Mouse (Mus musculus) frontal cortex, adult (tissue): ENCODE results near the gene Ppp1r16b.

Source experiments
- ATAC-seq: cut with Nextera tagmentation; 2 replicates; pipeline ENCODE4 v1.9.2; 2017; ENCODE audit warnings: mild to moderate bottlenecking, moderate library complexity, mixed read lengths; ENCODE audit not compliant: low TSS enrichment

The Ppp1r16b gene

DNA sequence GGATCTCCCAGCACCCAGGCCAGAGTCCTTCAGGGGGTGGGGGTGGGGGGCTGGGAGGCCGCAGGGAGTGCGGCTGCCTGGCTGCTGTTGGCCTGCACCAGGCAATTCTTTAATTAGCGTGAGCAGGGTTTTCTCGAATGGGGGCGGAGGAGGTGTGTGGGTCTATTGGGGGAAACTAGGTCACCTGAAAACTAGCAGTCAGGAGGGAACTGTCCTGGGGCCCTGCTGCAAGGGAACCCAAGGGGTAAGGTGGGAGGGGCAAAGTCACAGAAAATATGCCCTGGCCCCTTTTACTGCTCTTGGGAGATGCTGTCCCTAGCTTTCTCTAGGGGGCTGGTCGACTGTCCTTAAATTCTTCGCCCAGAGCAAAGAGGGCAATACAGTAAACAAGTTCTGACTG is 24.4 kb downstream of the Ppp1r16b start:
- no peak for ATAC-seq

DNA sequence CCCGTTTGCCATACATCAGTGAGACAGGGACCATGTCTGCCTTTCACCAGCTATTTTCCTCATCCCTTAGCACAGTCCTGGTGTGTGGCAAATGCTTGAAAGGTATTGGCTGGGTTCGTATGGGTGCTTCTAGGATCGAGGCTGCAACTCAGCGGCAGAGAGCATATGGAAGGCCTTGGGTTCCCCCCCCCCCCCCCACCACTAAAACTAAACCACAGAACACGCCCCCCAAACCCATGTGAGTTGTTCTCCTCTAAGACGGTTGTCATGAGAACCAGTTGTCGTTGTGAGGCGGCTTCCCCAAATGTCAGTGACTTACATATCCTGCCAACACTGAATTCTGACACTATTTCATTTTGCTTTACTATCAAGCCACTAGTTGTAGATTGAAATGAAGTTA is 24.9 kb downstream of the Ppp1r16b start:
- ATAC-seq, result 0 out of 2 replicates have a peak, but pooled peaks have one; percentile 9

DNA sequence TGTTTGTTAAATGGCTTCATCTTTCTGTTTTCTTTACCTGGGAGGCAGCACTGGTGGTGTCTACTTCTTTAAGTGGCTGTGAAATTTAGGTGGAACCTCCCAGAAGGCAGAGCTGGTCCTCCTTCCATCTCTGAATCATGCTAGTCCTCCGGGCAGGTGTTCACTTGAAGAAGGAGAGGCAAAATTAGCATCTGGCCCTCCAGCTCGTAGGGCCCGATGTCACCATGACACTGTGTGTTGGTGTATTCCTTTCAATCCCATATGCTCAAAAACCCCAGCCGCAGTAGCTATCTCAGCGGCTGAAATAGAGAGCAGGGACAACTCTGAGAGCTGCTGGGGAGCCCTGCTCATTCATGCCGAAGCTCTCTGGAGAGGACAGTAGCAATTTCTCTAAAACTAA is 27.0 kb downstream of the Ppp1r16b start:
- ATAC-seq, result peak; percentile 21

DNA sequence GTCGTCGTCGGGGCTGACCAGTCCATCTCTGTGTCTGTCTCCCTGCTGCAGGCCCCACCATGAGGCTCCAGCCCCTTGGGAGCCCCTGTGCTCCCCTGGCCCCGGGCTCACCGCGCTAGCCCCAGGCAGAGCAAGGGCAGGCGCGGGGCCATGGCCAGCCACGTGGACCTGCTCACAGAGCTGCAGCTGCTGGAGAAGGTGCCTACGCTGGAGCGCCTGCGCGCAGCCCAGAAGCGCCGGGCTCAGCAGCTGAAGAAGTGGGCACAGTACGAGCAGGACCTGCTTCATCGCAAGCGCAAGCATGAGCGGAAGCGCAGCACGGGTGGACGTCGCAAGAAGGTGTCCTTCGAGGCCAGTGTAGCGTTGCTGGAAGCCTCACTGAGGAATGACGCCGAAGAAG is 30.6 kb downstream of the Ppp1r16b start:
- no peak for ATAC-seq

DNA sequence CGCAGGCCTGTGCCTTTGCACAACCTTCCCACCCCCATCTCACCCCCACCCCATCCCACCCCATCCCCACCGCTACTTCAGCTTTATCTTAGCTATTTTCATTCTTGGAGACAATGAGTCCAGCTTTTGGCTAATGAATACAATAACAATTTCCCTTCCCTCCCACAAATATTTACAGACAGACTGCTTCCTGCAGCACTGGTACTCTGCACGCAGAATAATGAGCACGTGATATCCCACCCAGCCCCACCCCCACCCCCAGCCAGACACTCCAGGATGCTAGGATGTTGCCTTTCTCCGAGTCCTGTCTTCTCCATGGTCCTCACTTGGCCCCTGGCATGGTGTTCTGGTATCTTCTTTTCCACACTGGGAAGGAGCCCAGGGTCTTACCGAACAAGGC is 31.3 kb downstream of the Ppp1r16b start:
- ATAC-seq, result no peak

DNA sequence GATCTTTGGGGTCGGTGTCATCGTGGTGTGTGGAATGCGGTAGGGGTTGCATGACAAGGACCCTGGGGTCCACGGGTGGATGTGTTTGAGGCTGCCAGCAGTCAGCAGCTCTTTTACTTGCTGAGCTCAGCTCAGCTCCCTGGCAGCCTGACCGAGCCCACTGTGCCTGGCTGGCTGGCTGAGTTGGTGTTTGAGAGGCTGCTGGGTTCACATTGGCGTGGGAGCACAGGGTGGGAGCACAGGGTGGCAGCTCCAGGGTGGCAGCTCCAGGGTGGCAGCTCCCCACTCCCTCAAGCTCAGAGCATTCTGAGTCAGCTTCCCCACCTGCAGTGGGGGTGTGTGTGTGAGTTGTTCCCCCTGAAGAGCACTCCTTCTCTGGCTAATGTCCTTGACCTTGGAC is 34.7 kb downstream of the Ppp1r16b start:
- ATAC-seq, result peak; percentile 28

DNA sequence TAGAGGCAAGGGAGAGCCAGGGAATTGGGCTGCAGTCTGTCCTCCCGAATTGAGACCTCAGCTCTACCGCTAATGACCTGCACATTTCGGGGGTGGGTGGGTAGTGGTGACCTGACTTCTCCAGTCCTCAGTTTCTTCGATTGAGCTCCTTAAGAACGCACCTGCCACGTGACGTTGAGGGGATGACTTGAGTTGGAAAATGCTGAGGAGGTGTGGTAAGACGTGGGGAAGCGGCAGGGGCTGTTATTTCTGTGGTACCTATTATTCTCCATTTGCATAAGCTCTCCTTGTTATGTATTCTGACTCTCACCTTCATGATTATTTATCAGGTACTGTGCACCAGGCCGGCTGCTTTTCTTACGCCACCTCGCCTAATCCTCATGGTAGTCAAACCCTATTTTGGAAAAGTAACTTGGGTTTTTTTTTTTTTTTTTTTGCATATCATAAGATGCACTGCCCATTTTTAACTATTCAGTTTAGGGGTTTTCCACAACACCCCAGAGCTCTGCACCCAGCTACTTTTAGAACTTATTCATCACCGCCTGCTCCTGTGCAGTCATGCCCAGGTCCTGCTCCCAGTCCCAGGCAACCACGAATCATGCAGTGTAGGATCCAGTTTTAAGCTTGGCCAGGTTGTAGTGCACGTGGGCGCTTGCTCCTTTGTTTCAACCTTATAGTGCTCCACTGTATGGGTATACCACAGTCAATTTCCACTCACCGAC is 35.5 kb downstream of the Ppp1r16b start:
- no peak for ATAC-seq

DNA sequence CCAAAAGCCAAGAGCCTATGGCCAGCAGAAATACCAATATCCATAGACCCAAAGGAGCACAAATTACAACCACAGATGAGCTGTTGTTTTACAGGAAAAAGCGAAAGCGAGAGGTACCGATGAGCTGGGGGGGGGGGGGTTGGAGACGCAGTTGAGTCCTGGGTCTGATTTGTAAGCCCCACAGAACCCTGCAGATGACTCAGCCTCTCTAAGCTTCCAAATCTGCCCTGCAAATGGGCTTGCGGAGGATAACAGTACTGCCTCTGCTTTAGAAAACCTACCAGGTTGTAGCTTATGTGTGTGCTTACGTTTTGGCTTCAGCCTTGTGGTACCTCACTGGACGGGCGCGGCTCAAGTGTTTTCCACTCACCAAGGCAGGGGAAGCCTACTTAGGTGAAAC is 36.3 kb downstream of the Ppp1r16b start:
- ATAC-seq, result peak; percentile 64

DNA sequence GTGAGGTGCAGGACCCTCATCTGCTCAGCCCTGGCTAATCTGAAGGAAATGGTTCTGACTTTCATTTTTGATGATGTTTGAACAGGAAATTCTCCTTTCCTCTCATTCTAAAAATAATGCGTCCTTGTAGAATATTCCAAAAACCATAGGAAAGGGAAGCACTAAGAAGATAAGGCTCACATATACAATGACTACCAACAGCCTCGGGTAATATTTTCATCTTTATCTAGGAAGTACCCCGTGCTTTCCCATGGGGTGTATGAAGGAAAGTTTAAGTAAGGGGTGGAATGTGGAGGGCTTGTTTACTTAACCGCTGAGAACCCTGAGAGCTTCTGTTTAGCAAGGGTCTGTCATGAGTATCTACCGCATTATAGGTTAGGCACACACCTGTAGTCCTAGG is 37.0 kb downstream of the Ppp1r16b start:
- ATAC-seq, result no peak

DNA sequence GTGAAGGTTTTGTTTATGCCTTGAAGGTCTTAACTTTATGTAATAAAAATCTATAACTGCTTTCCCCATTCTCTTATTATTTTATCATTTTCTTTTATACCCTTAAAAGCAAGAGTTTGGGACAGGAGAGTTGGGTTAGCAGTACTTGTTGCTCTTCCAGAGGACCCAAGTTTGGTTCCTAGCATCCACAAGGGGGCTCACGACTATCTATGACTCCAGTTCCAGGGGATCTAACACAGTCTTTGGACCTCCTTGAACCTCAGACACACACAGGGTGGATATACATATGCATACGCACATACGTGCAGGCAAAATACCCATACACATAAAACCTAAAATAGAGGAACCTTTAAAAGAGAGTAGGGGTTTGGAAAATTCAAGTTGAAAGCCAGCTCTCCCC is 39.5 kb downstream of the Ppp1r16b start:
- no peak for ATAC-seq

DNA sequence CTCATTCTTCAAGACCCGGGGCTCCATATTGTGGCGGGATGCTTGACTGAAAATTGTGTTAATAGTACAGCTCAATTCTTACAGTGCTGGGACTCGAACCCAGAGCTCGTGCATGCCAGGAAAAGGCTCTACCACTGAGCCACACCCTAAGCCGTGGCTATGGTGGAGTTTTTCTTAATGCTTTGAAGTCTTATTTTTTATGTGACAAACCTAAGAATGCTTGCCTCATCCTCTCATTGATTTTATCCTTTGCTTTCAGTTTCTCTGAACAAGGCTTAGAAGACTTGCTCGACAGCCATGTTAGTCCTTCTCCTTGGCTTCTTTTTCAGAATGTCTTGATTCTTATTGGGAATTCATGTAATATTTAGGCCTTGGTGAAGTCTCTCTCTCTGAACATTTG is 40.3 kb downstream of the Ppp1r16b start:
- no peak for ATAC-seq

DNA sequence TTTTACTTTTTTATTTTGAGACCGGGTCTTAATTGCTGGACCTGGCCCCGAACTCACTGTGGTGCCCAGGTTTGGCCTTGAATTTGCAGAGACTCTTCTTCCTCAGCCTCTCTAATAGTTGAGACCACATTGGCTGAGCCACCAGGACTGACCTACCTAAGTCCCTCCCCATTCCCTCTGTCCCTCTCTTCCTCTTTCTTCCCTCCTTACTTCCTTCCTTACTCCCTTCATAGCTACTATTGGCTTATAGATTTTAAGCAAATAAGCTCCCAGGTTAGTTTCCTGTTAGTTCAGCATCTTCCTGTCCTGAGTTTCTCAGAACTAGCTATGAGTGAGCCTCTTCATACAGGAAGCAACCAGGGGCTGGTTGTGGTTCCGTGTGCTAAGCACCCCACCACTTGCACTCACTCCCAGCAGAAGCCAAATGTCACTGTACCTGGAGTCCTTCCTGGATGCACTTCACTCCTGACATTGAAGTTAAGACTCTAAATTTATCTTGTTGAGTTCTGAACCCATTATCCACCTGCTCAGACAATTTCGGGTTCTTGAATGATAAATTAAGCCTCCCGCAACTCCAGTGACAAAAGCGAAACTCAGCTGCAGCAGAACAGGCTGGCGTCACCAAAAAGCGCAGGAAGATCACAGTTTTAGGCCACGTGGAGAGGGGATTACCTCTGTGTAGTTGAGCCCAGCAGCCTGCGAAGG is 41.7 kb downstream of the Ppp1r16b start:
- ATAC-seq, result no peak

DNA sequence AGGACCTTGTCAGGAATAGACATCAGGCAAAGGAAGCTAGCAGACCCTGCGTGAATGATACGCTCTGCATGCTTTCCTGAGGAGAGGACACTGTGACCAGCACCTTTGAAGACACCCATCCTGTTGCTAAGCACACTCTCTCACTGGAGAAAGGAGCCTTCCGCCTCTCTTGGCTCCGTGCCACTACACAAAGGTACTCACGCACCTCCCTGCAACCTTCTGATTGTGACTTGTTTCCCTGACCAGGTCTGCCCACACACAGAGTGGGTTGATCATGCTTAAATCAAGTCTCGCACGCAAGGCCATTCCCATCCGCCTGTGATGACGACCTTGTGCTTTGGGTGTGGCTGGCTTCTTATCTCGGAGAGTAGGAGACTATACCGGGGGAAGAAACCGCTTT is 42.9 kb downstream of the Ppp1r16b start:
- ATAC-seq, result no peak

DNA sequence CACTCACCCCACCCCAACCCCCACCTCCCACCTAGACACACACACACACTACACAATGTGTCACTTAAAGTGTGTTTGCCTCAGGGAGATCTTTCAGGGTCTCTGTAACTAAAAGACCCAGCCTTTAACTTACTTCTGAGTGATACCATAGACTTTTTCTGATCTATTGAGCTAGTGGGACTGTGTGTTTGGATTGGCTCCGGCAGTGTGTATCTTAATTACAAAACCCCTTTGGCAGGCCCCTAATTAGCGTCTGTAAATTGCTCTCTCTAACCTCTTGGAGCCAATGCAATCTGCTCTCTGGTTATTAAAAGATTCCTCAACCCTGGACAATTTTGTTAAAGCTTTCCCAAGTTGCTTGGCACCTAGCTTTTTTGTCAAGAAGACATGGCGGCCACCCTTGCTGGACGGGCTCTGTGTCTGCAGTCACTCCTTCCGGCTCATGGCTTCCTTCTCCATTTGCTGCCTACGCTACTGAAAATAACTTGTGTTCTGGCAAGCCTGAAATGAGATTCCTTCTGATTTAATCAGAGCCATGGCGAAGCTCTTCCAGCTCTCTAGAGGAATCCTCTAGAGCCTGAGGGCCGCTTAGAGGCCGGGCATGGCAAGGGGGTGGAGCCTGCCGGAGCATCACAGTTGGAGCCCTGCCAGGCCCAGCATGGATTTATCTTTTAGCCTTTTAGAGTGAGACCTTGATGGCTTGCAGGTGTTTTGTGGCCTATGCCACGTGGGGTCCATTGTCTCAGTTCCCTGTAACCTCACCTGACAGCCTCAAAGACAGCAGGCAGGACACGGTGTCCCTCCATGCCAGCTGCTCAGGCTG is 46.9 kb downstream of the Ppp1r16b start:
- ATAC-seq, result peak; percentile 60

DNA sequence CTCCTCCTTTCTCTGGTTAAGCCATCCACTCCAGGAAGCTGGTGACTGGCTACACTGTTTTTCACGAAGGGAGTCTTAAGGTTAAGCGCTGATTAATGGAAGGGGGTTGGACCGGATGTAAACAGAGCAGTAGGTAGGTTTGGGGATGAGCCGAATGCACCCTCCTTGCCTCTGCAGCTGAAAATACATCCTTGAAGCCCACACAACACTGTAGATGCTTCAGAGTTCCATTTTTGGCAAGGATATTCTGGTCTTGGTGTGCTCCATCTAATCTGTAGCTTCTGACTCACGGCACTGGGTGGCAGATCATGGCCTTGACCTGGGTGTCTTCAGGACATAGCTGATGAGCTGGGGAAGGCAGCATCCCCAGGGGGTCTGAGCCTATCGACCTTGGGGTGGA is 49.6 kb downstream of the Ppp1r16b start:
- peak; percentile 61 for ATAC-seq

DNA sequence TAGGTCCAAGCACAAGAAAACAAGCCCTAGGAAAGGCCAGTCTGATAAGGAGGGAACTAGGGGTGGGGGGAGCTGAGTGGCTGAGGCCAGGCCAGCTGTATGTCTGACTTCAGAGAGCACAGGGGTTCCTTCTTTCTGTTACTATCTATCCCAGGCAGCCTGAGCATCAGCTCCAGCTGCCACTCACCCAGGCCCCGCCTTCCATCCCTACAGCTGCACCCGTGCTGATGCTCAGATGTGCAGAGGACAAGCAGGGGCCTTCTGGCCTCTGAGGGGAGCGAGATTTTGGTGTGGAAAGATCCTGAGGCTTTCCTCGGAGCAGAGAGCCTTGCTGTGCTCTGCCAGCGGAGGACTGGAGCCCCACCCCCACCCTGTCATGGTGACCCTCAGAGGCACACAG is 50.9 kb downstream of the Ppp1r16b start:
- ATAC-seq, result peak; percentile 11; the same call in 1 of the 2 replicates

DNA sequence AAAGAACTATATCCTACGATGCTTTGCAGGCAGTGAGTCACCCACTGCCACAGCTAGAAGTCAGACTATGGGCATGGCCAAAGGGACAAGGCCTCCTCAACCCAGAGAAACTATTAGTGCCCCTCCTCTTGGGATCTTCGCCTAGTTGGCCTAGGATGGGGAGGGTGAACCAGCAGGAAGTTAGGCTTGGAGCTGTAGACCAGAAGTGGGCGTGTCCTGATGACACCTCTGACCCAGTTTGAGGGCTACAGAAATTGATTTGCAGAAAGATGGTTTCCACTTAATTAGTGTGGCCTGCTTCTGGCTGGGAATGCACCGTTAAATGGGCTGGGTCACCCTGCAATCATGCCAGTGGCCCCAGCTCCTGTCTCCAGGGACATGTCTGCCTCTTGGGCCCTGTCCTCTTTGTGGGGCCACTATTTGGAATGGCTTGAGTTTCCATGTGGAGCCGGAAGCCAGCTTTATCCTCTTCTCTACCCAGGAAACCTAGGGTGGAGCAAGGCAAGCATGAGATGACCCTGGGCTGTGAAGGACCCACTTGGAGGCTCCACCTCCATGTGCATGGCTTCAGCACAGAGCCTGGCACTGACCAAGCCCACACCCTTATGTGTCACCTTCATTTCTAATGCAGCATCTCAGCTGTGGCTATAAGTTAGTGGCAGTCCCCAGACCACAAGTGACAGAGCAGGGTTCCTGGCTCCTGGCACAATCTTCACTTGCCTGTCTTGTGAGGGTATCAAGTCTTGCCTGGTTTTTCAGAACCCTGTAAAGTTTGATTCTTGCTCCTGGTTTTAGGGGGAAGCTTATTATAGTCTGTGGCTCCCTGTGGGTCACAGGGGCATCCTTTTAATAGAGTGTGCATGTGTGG is 52.6 kb downstream of the Ppp1r16b start:
- no peak for ATAC-seq

DNA sequence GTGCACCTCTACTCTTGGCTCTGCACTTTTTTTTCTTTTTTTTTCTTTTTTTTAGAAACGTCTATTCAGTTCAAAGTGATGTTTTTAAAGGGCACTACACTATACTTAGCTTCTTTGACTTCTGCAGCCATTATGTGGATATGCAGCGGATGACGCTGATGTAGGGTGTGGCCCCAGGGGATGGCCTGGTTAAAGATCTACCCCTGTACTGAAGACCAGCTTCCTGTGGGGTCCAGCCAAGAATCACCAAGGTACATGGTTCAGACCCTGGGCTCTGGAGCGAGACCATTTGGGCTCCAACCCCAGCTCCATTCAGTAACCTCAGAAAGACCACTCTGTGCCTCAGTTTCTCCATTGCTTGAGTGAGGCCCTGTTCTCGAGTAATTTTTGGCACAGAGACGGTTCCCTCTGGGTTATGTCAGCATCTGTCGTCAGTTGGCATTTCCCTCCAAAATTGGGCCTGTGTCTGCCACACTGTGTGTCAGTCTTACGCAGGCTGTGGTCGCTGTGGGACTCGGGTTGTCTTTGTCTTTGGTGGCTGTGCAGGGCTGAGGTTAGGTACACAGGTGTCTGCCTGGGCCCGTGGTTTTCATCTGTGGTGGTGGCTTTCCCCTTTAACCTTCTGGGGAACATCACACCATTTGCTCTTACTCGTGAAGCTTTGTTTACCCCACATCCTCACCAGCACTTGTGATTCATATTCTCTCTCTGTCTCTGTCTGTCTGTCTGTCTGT is 53.8 kb downstream of the Ppp1r16b start:
- no peak for ATAC-seq

DNA sequence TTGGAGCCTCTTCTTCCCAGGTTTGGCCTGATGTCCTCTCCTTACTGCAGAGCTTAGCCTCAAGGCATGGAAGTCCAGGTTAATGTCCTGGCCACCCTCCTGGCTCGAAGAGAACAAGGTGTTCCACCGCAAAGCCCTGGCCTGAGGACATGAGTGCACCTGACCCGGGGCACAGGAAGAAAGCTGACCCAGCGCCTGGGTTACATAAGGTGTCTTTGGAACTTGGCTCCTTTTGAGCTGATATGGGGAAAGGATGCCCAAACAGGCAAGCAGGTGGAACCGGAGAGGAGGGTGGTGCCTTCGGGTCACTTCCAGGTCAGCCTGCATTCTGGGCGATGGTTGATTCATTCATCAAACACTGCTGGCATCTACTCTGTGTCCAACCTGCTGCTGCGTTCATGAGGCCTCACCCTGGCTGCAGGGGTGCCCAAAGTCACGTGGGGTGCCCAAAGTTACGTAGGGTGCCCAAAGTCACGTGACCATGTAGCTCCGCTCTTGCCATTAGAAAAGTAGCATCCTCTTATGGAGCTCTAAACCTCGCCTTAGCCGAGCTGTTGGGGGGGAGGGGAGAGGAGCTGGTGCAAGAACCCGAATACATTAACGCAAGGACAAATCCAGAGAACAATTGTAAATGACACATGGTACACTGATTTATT is 55.6 kb downstream of the Ppp1r16b start:
- ATAC-seq, result no peak

DNA sequence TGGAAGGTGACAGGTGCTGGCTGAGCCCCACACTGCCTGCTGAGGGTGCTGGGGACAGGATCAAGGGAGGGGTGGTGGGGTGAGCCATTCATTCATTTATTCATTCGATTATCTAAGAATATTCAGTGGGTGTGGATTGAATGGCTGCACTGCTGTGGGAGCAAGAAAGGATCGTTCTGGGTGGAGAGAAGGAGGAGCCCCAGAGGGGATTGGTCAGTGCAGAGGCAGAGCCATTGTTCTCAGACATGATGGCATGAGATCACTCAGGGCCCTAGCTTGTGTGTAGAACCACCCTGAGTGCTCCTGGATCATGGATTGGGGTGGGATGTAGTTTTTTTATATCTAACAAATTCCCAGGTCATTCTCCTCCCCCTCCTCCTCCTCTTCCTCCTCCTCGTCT is 56.3 kb downstream of the Ppp1r16b start:
- no peak for ATAC-seq
